Mouse (Mus musculus) ES-Bruce4 (cell line): Measurements from ENCODE around the gene Ldb3. TPM values are rescaled to one million over a fixed set of nuclear protein-coding genes. Genes with fewer than 3 reads are reported as not detected.

ENCODE experiments used
- H3K27ac ChIP-seq: 2 replicates; pipeline ENCODE4 v1.5.1; 2012; ENCODE audit warnings: low read length, inconsistent platforms; ENCODE audit not compliant: insufficient read depth
- H3K27me3 ChIP-seq: 2 replicates; pipeline ENCODE4 v1.6.1; 2012; ENCODE audit warnings: mild to moderate bottlenecking, low read length, inconsistent platforms; ENCODE audit not compliant: control insufficient read depth, poor library complexity, insufficient read depth, severe bottlenecking
- H3K36me3 ChIP-seq: 2 replicates; pipeline ENCODE4 v1.6.1; 2012; ENCODE audit warnings: inconsistent platforms, mild to moderate bottlenecking, low read length, moderate library complexity; ENCODE audit not compliant: control insufficient read depth, poor library complexity, insufficient read depth, severe bottlenecking
- H3K4me1 ChIP-seq: one replicate; pipeline ENCODE4 v1.8.1; 2011; ENCODE audit warnings: low read length; ENCODE audit not compliant: control insufficient read depth, insufficient read depth
- H3K4me3 ChIP-seq: 2 replicates; pipeline ENCODE4 v1.5.1; 2011; ENCODE audit warnings: low read depth, mild to moderate bottlenecking, low read length
- H3K9ac ChIP-seq: 2 replicates; pipeline ENCODE4 v1.6.1; 2012; ENCODE audit warnings: low read depth, mild to moderate bottlenecking, inconsistent platforms; ENCODE audit not compliant: poor library complexity, severe bottlenecking
- H3K9me3 ChIP-seq: replicated peaks from 2 replicates; pipeline ENCODE4 v1.6.1; 2012; ENCODE audit warnings: mild to moderate bottlenecking, low read length, inconsistent platforms; ENCODE audit not compliant: control insufficient read depth, poor library complexity, insufficient read depth, severe bottlenecking
- CTCF ChIP-seq: IDR thresholded peaks from one replicate; pipeline ENCODE4 v1.8.1; 2011; ENCODE audit warnings: low read depth, low read length
- EP300 ChIP-seq: IDR thresholded peaks from 2 replicates; pipeline ENCODE4 v1.6.1; 2011; ENCODE audit warnings: low read depth, low read length; ENCODE audit not compliant: insufficient read depth
- POLR2A ChIP-seq: IDR thresholded peaks from one replicate; pipeline ENCODE4 v1.8.1; 2011; ENCODE audit warnings: low read length; ENCODE audit not compliant: insufficient read depth
- polyA plus RNA-seq: library from polyadenylated mRNA; stranded (reverse); fragments of >200 nt; gene quantifications from 2 replicates; pipeline ENCODE4 v1.2.4, GENCODE M21; 2011; ENCODE audit warnings: low read depth; ENCODE audit not compliant: missing spikeins, insufficient read depth, insufficient read length

Gene Ldb3
- polyA plus RNA-seq, 1 experiment, result 4.0 TPM

DNA sequence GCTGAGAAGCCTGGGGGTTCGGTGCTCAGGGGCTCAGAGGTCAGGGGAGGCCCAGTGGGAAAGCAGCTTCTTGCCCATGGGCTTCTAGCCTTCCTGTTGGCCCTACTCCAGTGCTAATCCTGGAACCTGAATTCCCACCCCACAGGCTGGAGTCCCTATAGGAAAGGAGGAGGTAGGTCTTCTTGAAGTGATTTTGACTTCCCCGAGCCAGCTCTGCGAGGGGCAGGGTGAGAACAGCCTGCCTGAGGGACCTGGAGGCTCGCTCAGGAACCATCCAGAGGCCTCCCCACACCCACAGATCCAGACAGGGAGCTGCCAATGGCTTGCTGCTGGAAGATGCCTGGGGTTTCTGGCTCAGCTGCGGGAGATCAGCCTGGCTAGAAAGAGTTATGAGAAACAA, 20.8 kb downstream of the Ldb3 start:
- H3K4me1 ChIP-seq, result no peaks in the 10 kb centered on the region
- no peak overlapping the region for H3K27ac ChIP-seq
- H3K36me3 ChIP-seq, result no peaks in the 10 kb centered on the region
- no peak overlapping the region for H3K9ac ChIP-seq
- no peaks in the 10 kb centered on the region for H3K27me3 ChIP-seq
- H3K9me3 ChIP-seq, result no peaks in the 10 kb centered on the region
- no peak for TF ChIP-seq CTCF
- no peak for TF ChIP-seq POLR2A
- no peak for TF ChIP-seq EP300
- H3K4me3 ChIP-seq, result no peak overlapping the region

DNA sequence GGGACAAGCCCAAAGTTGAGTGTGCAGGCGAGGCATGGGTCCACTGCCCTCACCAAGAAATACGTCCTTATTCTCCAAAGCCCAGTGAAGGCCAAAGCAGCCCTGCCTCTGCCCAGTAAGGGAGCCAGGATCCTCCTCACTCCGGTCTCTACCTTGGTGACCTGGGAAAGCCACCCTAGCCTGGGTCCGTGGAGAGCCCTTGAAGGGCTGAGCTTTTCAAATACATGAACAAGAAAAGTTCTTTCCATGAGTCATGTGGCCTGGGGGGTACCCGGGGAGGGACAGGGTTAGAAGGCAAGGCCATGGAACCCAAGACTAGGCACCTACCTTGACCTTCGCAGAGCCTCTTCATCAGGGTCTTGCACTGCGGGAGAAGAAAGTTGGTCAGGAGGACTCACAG, 22.0 kb downstream of the Ldb3 start:
- no peak for TF ChIP-seq CTCF
- Histone ChIP-seq H3K36me3 (no peaks in the 10 kb centered on the region), H3K4me3 (no peak overlapping the region), H3K9ac (no peak overlapping the region), H3K27ac (no peak overlapping the region), H3K4me1 (no peaks in the 10 kb centered on the region), H3K9me3 (no peaks in the 10 kb centered on the region), H3K27me3 (no peaks in the 10 kb centered on the region)

- TF ChIP-seq EP300 (no peak), POLR2A (no peak)
- no peaks in the 10 kb centered on the region for H3K27me3 ChIP-seq
- no peaks in the 10 kb centered on the region for H3K9me3 ChIP-seq
- H3K4me3 ChIP-seq, result no peak overlapping the region
- no peaks in the 10 kb centered on the region for H3K4me1 ChIP-seq
- H3K9ac ChIP-seq, result no peak overlapping the region
- no peak overlapping the region for H3K27ac ChIP-seq
- H3K36me3 ChIP-seq, result no peaks in the 10 kb centered on the region
Observed at GRCm38 (mm10) chr14:34565711-34566110, 22.8 kb downstream of the Ldb3 start.

GRCm38 (mm10) chr14:34564646-34565045, 23.8 kb downstream of the Ldb3 start:
- H3K4me1 ChIP-seq, result no peaks in the 10 kb centered on the region
- H3K9me3 ChIP-seq, result no peaks in the 10 kb centered on the region
- no peak for TF ChIP-seq POLR2A
- no peak for TF ChIP-seq EP300
- no peak for TF ChIP-seq CTCF
- H3K27ac ChIP-seq, result no peak overlapping the region
- H3K9ac ChIP-seq, result no peak overlapping the region
- no peak overlapping the region for H3K4me3 ChIP-seq
- no peaks in the 10 kb centered on the region for H3K36me3 ChIP-seq
- no peaks in the 10 kb centered on the region for H3K27me3 ChIP-seq

- Histone ChIP-seq H3K4me3 (no peak overlapping the region), H3K9ac (no peak overlapping the region), H3K27me3 (no peaks in the 10 kb centered on the region), H3K9me3 (no peaks in the 10 kb centered on the region), H3K4me1 (no peaks in the 10 kb centered on the region), H3K27ac (no peak overlapping the region), H3K36me3 (no peaks in the 10 kb centered on the region)
- TF ChIP-seq CTCF, result no peak
- no peak for TF ChIP-seq POLR2A
- TF ChIP-seq EP300, result no peak
Observed at GRCm38 (mm10) chr14:34562393-34562792, 26.1 kb downstream of the Ldb3 start.

DNA sequence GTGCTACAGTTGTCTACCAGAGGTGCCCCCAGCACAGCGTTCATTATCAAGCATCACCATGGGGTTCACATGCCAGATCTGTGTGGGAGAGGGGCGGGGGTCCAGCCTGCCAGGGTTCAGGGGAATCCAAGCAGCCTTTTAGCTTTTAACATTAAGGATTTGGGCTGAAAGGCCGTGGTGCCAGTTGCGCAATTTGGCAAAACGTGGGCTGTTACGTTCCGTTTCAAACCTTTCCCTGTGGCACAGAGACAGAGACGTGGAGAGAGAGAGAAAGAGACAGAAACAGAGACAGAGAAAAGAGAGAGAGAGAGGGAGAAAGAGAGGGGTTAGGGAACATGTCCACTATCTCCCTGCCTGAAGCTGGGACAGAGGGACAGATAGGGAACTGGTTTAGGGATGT, 26.8 kb downstream of the Ldb3 start:
- Histone ChIP-seq H3K27ac (no peak overlapping the region), H3K9me3 (no peaks in the 10 kb centered on the region), H3K36me3 (no peaks in the 10 kb centered on the region), H3K4me1 (no peaks in the 10 kb centered on the region), H3K9ac (no peak overlapping the region), H3K4me3 (no peak overlapping the region), H3K27me3 (no peaks in the 10 kb centered on the region)
- no peak for TF ChIP-seq CTCF
- TF ChIP-seq EP300, result no peak
- no peak for TF ChIP-seq POLR2A
